Mouse (Mus musculus): ENCODE data around the gene Lct. TPM values are rescaled to one million over a fixed set of nuclear protein-coding genes. Genes with fewer than 3 reads are reported as not detected.
"Not testable (repeated sequence)": the region's sequence is repeated elsewhere in the genome, so short reads cannot be mapped to it uniquely, and the experiment has no call there.

Gene Lct
- total RNA-seq, 2 experiments from 2014 or later = 58.4 to 74.2 TPM

- H3K4me3 ChIP-seq = no peak overlapping the region
- no peak for TF ChIP-seq CTCF (conservative IDR thresholded peaks at IDR 0.05)
- DNase-seq (ENCODE audit: low spot score in 2 of 2) = no peak
- peak overlapping the region; percentile 86 for H3K27ac ChIP-seq
Observed at GRCm38 (mm10) chr1:128330313-128330712, 2.2 kb upstream of the Lct start.

GRCm38 (mm10) chr1:128327165-128327564, 953 bp downstream of the Lct start:
- DNase-seq (ENCODE audit: low spot score in 2 of 2) = no peak
- no peak overlapping the region for H3K4me3 ChIP-seq
- H3K27ac ChIP-seq = peak overlapping the region; percentile 86
- no peak for TF ChIP-seq CTCF (conservative IDR thresholded peaks at IDR 0.05)

GRCm38 (mm10) chr1:128324776-128325175, 3.3 kb downstream of the Lct start:
- Histone ChIP-seq H3K27ac (peak overlapping the region; percentile 77), H3K4me3 (no peak overlapping the region)
- peak; percentile 58 for TF ChIP-seq CTCF (conservative IDR thresholded peaks at IDR 0.05)
- DNase-seq (ENCODE audit: low spot score in 2 of 2) = peak in 1 of 2 experiments; percentile 33

GRCm38 (mm10) chr1:128323026-128323643, 5.0 kb downstream of the Lct start:
- Histone ChIP-seq H3K4me3 (no peak overlapping the region), H3K27ac (no peak overlapping the region)
- TF ChIP-seq CTCF (conservative IDR thresholded peaks at IDR 0.05) = no peak
- no peak for DNase-seq (ENCODE audit: low spot score in 2 of 2)

GRCm38 (mm10) chr1:128319266-128319665, 8.9 kb downstream of the Lct start:
- peak overlapping the region; percentile 52; the same call in 1 of the 2 replicates for H3K4me3 ChIP-seq
- not testable (repeated sequence) for DNase-seq (ENCODE audit: low spot score in 2 of 2)
- H3K27ac ChIP-seq = peak overlapping the region; percentile 94

- TF ChIP-seq CTCF (conservative IDR thresholded peaks at IDR 0.05) = no peak
- DNase-seq (ENCODE audit: low spot score in 2 of 2) = no peak
- H3K4me3 ChIP-seq = peak overlapping the region; percentile 8; the same call in 1 of the 2 replicates
- H3K27ac ChIP-seq = peak overlapping the region; percentile 70
Observed at GRCm38 (mm10) chr1:128314665-128315064, 13.5 kb downstream of the Lct start.

GRCm38 (mm10) chr1:128309043-128309442, 19.1 kb downstream of the Lct start:
- Histone ChIP-seq H3K4me3 (no peak overlapping the region), H3K27ac (no peak overlapping the region)
- TF ChIP-seq CTCF (conservative IDR thresholded peaks at IDR 0.05) = peak; percentile 65
- no peak for DNase-seq (ENCODE audit: low spot score in 2 of 2)

GRCm38 (mm10) chr1:128303900-128304299, 24.2 kb downstream of the Lct start:
- Histone ChIP-seq H3K27ac (peak overlapping the region; percentile 24; the same call in 1 of the 2 replicates), H3K4me3 (peak overlapping the region; percentile 26)
- TF ChIP-seq CTCF (conservative IDR thresholded peaks at IDR 0.05) = no peak
- DNase-seq (ENCODE audit: low spot score in 2 of 2) = no peak

- no peak overlapping the region for H3K4me3 ChIP-seq
Observed at GRCm38 (mm10) chr1:128295717-128296528, 32.2 kb downstream of the Lct start.

GRCm38 (mm10) chr1:128295296-128295695, 32.8 kb downstream of the Lct start:
- Histone ChIP-seq H3K27ac (peak overlapping the region; percentile 59; the same call in 1 of the 2 replicates), H3K4me3 (no peak overlapping the region)
- DNase-seq (ENCODE audit: low spot score in 2 of 2) = no peak
- TF ChIP-seq CTCF (conservative IDR thresholded peaks at IDR 0.05) = no peak

More at GRCm38 (mm10) chr1:128295717-128296528, 32.2 kb downstream of the Lct start:
- TF ChIP-seq CTCF (conservative IDR thresholded peaks at IDR 0.05) = no peak
- DNase-seq (ENCODE audit: low spot score in 2 of 2) = no peak
- H3K27ac ChIP-seq = peak overlapping the region; percentile 59; the same call in 1 of the 2 replicates

- H3K27ac ChIP-seq = peak overlapping the region; percentile 75
- DNase-seq (ENCODE audit: low spot score in 2 of 2) = no peak
- H3K4me3 ChIP-seq = no peak overlapping the region
- no peak for TF ChIP-seq CTCF (conservative IDR thresholded peaks at IDR 0.05)
Observed at GRCm38 (mm10) chr1:128293524-128293923, 34.6 kb downstream of the Lct start.

GRCm38 (mm10) chr1:128290295-128290694, 37.8 kb downstream of the Lct start:
- H3K4me3 ChIP-seq = no peak overlapping the region
- no peak for TF ChIP-seq CTCF (conservative IDR thresholded peaks at IDR 0.05)
- DNase-seq (ENCODE audit: low spot score in 2 of 2) = peak in 1 of 2 experiments; percentile 52
- peak overlapping the region; percentile 67 for H3K27ac ChIP-seq

GRCm38 (mm10) chr1:128285136-128285535, 43.0 kb downstream of the Lct start:
- TF ChIP-seq CTCF (conservative IDR thresholded peaks at IDR 0.05) = no peak
- peak overlapping the region; percentile 33; the same call in 1 of the 2 replicates for H3K27ac ChIP-seq
- H3K4me3 ChIP-seq = no peak overlapping the region
- DNase-seq (ENCODE audit: low spot score in 2 of 2) = no peak
